Mouse (Mus musculus) CH12F3 (cell line): ENCODE measurements around the gene Ggn.
"Not testable (repeated sequence)": the region's sequence is repeated elsewhere in the genome, so short reads cannot be mapped to it uniquely, and the experiment has no call there.

Source experiments
- in situ Hi-C: fragments of 300-500 bp; cut with MboI; formaldehyde crosslinking; loops from 2 replicates; pipeline ENCODE4 v1.14.3; 2020; ENCODE audit warnings: low sequenced_read_pairs

Ggn gene

GRCm38 (mm10) chr7:29211415-29212198 lies 41.6 kb downstream of the Ggn start:
- in situ Hi-C loops = no loop called here

- in situ Hi-C loops = no loop called here
These were observed 42.3 kb downstream of the Ggn start for GRCm38 (mm10) chr7:29212199-29212765.

DNA sequence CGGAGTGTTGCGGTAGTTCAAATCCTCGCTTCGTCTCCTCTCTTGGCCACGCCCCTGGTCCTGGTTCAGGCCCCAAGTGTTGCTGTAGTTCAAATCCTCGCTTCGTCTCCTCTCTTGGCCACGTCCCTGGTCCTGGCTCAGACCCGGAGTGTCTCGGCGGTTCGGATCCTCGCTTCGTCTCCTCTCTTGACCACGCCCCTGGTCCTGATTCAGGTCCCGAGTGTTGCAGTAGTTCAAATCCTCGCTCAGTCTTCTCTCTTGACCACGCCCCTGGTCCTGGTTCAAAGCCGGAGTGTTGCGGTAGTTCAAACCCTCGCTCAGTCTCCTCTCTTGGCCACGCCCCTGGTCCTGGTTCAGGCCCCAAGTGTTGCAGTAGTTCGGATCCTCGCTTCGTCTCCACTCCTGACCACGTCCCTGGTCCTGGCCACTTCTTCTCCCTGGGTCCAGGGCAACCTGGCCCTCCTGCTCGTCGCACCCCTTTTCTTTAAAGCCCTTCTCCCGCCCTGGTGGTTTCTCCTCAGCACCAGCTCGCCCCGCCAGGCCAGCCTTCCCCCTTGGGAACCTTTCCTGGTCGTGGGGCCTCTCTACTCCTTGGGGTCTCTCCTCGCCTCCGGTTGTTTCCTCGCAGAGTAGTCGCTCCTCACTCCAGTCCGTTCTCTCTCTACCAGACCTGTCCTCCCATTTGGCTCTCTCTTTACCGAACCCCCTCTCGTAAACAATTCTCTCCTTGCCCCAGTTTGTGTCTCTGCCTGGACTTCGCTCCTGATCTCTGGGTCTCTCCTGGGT lies 43.0 kb downstream of the Ggn start:
- in situ Hi-C loops = not testable (repeated sequence)

- in situ Hi-C loops = no loop called here
These were observed 43.7 kb downstream of the Ggn start, which contains the start of gene Catsperg1 for GRCm38 (mm10) chr7:29213675-29214082. Gene Catsperg1, minus strand, starts transcription at chr7:29214035.

DNA sequence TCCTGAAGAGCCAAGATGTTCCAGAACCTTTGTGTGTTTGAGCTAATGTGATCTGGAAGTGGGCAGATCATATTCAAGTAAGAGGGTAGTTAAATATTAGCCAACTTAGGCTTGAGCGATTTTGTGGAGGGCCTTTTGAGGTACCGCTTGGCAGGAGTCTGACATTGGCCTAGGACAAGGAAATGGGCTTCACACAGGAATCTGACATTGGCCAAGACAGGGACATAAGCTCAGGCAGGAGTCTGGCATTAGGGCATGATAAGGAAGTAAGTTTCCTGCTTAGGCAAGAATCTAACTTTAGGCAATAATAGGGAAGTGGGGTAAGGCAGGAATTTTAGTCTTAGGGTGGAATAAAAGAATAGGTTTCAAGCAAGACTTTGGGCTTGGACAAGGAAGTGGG lies 44.2 kb downstream of the Ggn start:
- in situ Hi-C loops = no loop called here

DNA sequence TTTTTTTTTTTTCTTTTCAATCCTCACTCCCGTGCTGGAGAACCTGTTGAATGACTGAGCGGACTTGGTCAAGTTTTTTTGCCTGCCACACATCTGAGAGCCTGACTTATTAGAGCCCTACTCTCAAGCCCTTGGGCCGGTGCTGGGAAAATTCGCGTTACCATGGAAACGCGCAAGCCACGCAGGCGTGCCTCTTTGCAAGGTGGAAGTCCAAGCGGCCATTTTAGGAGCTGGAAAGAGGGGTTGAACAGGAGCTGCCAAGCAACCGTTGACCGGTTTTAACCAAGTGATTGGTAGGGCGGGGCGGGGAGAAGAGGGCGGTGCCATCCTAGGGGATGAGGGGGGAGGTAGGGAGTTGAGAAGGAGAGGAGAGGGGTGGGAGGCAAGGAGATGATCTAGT lies 44.8 kb downstream of the Ggn start:
- in situ Hi-C loops = no loop called here
